Mouse (Mus musculus) intestine, embryonic 16.5 days (tissue): ENCODE results near the gene Fam204a. TPM values are rescaled to one million over a fixed set of nuclear protein-coding genes. Genes with fewer than 3 reads are reported as not detected.

ENCODE experiments used
- polyA plus RNA-seq: library from polyadenylated mRNA; unstranded; fragments of >200 nt; fragmentation: Nextera tagmentation; extraction: Ambion mirVana; gene quantifications from 2 replicates; pipeline ENCODE4 v1.2.1, GENCODE M21; 2015

The Fam204a gene
- polyA plus RNA-seq, 1 experiment from 2014 or later, result 33.2 TPM

Other genes with a start within 250 kb of the Fam204a start
- gene Prlhr, start 241.6 kb upstream of the Fam204a start, polyA plus RNA-seq, result not detected in 2 replicates